Mouse (Mus musculus): ENCODE results near the gene Cryge. TPM values are rescaled to one million over a fixed set of nuclear protein-coding genes. Genes with fewer than 3 reads are reported as not detected.
"Not testable (repeated sequence)": the region's sequence is repeated elsewhere in the genome, so short reads cannot be mapped to it uniquely, and the experiment has no call there.

The Cryge gene
- polyA plus RNA-seq (2017; shearing (Covaris generic)) = not detected

DNA sequence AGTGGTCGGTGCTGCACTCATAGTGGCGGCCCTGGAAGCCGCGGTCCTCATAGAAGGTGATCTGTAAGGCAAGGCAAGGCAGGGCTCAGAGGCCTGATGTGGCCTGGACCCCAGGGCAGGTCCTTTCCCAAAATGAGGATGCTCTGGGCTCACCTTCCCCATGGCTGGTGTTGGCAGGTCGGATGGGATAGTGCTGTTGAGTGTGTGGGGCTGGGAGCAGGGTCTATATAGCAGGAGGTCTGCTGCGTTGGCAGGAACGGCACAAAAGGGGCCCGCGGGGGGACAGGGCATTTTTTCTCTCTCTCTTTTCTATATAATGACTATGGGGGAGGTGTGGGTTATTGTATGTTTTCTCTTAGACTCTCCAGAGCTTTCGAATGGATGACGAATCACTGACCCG is at the start of gene Cryge:
TSS of gene Cryge (minus strand) at position 198 of the 400 bp plus-strand sequence.
- not testable (repeated sequence) for ATAC-seq

DNA sequence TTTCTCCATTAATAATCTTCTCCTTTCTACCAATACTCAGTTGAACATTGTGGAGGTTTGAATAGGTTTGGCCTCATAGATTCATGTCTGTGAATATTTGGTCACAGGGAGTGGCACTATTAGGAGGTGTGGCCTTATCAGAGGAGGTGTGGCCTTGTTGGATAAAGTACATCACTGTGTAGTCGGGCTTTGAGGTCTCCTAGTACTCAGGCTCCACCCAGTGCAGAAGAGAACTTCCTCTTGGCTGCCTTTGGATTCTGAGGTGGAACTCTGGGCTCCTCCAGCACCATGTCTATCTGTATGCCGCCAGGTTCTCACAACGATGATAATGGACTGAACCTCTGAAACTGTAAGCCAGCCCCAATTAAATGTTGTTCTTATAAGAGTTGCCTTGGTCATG is 46.0 kb upstream of the Cryge start:
- no peak for ATAC-seq

DNA sequence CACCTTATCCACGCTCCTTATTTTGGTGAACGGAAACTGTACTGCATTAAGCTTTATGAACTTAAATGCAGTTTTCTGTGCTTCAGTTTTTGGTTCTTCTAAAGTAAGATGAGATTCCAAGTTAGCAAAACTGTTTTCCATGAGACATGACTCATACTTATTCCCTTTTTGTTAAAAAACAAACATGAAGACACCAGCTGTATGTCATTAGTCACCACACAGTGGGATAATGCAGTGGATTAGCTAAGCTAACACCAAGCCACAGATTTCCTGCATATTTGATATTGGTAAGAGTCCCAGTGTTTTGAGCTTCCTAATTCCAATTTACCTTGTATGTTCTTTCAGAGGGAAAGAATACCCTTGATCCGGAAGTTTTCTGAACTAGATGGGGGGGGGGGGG is 40.6 kb upstream of the Cryge start:
- no peak for ATAC-seq

DNA sequence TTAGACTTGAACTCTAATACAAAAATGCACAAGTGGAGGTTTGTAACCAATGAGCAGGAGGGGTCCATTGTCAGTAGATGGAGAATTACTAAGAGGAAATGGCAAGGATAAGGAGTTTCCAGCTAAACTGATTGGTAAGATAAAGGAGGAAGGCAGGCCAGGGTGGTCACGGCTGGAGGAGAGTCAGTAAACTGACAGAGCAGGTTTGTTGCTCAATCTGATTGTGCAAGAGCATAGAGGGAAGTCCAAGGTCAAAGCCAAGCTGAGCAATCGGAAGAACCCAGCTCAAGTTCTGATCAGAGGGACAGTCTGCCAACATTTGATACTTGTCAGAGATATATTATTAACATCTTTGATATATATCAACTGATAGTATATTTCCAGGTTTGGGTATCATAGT is 39.4 kb upstream of the Cryge start:
- no peak for ATAC-seq

DNA sequence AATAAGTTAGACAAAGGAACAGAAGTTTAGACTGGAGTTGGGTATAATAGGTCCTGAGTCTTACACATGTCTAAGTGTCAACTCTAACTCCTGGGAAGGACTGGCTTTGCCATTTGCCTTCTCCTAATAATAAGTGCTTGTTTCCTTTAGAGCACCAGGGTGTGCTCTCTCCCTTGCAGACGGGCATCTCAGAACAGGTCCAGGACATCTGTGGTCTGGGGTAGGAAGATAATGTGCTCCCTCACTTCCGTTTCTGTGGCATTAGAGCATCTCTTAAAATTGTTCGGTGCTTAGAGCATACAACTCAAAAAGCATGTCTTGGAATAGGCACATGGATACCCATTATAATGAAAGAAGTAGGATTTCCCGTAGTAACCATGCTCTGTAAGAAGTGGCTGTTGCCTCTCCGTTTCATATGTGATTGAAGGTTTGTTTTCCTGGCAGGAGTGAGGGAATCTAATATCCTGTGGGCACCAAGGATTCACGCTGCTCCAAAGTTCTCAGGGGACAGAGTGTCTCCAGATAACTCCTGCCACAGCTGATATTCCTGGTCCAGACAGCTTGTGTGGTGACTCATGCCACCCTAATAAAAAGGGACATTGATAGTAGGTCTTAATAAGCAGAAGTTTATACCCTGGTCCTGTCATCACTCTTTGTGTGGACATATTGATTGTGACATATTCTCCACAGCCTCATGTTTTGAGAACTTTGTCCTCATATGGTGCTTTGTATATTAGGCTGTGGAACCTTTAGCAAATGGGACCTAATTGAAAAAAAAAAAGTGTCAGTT is 37.8 kb upstream of the Cryge start:
- no peak for ATAC-seq

DNA sequence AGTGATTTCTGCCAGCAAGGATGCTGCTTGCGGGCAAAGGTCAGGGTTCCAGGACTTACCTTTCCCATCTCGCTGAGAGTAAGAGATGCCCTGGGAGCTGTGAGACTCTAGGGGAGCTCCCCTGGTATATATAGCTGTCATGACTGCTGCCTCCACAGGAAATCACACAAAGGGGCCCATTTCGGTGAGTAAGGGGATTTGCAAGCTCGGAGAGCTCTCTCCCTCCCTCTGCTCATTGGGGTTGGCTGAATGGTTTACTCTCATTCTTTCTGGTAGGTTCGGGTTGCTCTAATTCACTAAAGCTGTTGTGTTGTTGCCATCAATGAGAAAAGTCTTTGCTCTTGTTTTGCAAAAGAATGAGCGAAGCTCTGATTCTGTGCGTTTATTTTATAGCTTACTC is 31.2 kb upstream of the Cryge start, which contains the start of gene Crygb:
TSS of gene Crygb (minus strand) at position 101 of the 400 bp plus-strand sequence.
- ATAC-seq = no peak

DNA sequence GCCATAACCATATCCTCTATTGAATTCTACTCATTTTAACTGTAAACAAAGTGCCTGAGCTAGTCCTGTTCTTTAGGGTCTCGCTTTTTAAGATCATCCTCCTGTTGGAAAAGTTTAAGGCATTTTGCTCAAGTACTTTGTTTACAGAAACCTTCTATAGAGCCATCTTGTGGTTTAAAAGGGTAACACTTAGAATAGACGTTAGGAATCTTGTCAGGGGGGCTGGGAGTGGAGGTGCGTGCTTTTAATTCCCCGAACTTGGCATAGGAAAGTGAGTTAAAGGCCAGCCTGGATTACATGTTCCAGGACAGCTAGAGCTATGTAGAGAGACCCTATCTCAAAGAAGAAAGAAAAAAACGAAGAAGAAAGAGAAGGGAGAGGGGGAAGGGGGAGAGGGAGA is 24.7 kb upstream of the Cryge start:
- no peak for ATAC-seq

DNA sequence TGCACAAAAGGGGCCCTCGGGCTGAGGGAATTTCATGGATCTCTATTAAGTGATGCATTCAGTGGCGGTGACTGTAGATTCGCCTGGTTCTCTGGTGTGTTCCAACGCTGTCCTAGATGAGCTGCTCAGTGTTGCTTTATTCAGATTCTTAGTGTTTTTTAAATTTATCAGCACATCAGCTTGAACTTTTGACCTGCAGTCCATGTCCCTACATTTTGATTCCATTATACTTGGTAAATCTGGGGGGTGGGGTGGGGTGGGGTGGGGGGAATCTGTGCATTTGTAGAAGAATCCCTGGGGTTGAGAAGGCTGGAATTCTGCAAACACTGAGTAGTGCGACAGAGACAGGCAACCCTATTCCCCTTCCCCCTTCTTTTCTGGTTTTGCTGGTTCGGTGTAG is 22.6 kb upstream of the Cryge start, which contains the start of gene Crygc:
TSS of gene Crygc (minus strand) at position 101 of the 400 bp plus-strand sequence.
- no peak for ATAC-seq

DNA sequence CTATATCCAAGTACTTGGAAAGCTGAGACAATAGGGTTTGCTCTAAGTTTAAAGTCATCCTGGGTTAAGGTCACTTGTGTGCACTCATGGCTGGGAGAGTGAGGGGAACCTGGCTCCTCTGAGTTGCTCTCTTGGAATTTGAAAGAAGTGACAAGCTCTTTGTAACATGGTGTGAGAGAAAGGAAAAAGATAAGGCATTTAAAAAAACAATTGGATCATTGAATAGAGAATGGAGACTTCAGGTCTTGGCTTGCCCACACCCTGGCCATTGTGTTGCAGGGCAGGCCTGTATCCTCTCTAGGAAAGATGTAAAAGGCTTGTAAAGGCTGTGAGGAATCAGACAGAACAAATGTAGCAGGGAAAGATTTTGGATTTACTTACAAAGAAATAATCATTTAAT is 16.9 kb upstream of the Cryge start:
- ATAC-seq = no peak

DNA sequence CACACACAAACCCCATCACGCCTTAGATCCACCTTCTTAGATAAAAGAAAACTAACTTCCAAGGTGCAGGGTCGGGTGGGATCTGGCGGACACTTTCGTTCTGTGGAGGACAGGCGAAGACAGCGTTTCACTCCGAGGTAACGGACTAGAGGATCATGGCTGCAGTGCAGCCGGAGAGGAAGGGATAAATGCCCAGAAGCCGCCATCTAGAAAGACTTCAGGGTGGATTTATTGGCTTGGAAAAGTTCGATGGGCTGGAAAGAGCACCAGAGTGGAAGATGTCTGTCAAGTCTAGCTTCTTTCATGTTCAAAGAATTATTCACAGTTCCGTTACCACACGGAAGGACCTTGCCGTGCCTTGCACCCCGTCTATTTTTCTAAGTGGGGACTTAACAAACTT is 13.3 kb upstream of the Cryge start:
- ATAC-seq = no peak

DNA sequence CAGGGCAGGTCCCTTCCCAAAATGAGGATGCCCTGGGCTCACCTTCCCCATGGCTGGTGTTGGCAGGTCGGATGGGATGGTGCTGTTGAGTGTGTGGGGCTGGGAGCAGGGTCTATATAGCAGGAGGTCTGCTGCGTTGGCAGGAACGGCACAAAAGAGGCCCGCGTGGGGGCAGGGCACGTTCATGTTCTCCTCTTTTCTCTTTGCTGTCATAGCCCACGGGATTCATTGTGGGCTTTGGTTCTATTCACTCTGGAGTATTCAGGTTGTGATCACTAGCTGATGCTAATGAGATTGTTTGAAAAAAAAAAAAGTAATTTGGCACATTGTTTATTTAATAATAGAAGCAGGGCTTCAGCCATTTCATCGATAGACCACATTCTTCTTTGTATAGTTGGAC is 12.4 kb upstream of the Cryge start, which contains the start of gene Crygd:
TSS of gene Crygd (minus strand) at position 101 of the 400 bp plus-strand sequence.
- ATAC-seq = no peak

DNA sequence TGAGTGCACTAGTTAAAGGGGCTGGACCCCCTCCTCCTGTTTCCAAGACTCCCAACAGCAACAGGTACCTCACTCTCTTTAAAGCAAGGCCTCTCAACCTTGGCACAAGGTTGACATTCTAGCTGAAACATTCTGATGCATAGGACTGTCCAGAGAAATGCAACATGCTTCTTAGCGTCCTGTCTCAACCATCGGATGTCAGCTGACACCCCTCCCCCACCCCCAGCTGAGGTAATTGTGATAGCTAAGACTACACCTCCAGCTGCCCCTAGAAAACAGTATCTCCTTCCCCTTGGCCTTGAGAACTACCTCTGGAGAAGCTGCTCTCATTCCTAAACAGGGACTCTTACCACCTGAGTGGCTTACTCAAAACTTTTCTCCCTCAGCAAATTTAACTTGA is 1.2 kb upstream of the Cryge start:
- no peak for ATAC-seq

DNA sequence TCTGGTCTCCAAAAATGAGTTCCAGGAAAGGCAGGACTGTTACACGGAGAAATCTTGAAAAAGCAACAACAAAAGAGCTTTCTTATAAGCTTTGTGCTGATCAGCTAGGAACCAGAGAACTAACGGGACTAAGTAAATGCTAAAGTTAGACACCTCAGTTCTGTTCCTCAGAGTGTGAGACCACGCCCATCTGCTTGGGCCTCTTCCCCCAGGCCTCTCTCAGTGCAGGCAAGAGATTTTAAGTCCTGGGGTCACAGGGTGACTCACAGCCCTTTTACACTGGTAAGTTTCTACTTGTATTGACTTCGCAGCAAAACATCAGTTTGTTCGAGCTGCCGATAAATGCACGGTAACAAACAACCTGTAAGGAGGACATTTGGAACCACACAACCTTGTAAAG is 747 bp upstream of the Cryge start:
- no peak for ATAC-seq

DNA sequence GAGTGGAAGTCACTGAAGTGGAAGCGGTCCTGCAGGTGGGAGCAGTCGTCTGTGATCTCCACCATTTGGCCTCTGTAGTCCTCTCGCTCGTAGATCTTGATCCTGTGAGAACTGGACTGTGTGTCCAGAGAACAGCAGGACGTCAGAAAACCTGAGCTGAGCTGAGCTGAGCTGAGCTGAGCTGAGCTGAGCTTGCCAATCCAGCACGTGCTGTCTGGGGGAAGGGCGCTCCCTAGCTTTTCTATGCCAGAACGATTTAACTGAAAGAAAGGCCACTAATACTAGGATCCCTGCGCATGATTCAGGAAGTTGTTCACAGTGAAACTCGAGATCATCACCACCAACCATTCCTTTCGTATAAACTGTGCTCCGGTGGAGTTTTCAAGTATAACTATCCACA is 2.2 kb downstream of the Cryge start:
- ATAC-seq = no peak

DNA sequence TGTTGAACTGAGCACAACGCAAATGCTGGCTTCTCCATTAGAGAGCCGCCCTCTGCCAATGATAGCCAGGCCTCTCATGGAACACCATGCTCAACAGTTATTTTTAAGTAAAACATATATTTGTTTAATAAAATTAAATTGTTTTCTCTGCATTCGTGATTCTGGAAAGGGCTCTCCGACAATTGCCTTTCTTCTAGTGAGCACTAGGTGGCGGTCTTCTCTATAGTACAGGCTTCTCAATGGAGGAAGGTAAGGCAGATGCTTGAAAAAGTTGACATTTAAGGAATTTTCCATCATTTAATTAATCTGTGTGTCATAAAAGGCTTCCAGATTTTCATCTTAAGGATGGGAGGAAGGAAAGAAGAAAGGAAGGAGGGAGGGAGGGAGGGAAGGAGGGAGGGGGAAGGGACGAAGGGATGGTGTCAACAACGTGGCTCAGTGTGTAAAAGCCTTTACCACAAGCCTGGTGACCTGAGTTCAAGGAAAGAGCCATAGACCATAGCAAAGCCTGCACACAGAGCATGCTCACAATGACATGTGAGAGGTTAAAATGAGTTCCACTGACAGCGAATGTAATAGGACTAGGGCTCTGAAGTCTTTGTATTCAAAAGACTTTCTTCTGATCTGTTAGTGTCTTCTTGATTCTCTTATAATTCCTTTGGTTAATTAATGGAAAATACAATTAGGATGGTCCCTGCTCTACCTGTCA is 4.4 kb downstream of the Cryge start:
- no peak for ATAC-seq

DNA sequence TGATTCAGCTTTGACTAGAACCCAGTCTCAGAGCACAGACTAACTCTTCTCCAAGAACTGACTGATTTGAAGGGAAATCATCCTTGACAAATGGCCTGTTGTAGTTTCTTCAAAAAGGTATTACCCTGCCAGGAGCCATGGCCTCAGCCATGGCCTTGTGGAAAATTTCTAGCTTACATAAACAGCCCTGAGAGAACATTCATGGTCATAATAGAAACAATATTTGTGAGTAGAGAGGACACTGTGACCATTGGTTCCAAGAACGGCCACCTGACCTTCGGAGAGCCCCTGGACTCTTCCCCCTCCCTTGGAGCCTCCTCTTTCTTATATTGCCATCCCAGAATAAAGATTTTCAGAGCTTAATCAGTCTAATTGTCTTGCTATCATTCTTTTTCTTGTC is 7.5 kb downstream of the Cryge start:
- no peak for ATAC-seq

DNA sequence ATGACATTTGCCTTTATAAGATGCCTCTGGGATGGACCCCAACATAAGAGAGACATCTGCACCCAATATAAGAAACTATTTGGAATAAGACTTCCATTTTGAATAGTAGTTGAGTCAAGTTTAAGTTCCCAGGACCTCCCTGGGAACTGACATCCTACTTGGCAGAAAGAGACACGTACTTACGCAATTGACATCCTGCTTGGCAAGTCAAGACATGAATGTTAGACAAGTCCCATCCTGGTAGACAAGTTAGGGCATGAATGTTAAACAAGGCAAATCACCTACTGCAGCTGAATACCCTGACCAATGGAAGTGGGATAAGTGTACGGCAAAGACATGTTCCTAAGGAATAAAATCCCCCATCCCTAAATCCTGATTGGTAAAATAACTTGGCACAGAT is 9.1 kb downstream of the Cryge start:
- ATAC-seq = no peak

DNA sequence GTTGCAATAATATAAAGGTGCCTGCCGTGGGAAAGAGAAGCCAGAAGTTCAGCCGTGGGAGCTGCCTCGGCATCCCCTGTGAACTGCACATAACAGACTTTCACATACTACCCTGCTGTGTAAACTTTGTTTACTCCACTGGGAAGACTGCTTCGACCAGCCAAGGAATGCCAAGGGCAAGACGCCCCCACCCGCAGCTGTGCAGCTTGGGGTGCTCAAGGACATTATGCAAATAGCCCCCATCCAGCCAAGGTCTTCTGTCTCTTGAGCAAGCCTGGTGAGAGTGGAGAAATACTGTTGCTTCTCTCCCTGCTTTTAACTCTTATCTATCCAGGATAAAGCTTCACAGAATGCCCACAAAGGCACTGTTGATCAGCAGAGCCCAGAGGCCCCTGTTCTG is 10.1 kb downstream of the Cryge start:
- no peak for ATAC-seq

DNA sequence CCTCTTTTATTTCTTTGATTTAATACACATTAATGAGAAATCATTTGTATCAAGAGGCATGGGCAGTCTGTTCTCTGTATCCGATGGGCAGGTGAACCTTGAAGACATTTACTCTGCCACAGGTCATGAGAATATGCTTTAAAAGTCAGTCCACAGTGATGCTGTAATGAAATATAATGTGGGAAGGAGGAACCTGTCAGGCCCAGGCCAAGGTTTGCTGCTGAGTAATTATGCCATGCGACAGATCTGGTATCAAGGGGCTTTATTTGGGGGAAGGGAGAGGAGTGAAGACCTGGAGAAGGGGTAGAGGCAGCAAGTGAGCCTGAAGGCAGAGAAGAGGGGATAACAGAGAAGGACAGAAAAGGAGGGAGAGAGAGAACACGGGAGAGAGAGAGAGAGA is 11.3 kb downstream of the Cryge start:
- no peak for ATAC-seq

DNA sequence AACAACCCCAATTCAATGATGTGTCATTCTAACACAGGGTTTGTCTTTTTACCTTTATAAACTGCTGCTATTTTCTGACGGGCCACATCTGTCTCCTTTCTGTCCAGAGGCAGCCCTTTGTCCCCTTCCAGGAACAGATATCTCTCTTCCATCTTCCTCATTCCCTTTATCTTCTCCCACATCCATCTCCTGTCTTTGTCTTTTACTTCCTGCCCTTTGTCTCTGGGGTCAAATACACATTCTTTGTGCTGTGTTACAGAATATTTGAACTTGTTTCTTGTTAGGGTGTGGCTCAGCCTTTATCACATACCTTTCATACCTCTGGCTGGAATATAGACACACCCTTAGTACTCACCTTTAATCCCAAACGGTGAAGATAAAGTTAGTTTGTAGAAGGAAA is 13.4 kb downstream of the Cryge start:
- no peak for ATAC-seq

DNA sequence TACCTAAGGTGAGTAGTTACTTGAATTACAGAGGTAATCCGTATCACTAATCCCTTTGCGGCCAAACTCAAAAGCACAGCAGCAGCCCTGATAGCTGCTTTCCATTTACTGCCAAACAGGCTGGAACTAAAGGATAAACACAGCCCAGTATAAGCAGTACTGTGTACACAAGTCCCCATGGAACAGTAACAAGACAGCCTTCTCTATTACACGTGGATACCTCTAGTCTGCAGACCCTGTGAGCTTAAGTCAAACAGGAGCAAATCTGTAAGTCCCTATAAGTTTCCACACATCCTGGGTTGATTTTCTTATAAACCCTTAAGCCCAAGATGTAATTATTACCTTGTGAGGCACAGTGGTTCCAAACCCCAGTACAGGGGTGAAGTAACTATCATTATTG is 15.4 kb downstream of the Cryge start:
- no peak for ATAC-seq

DNA sequence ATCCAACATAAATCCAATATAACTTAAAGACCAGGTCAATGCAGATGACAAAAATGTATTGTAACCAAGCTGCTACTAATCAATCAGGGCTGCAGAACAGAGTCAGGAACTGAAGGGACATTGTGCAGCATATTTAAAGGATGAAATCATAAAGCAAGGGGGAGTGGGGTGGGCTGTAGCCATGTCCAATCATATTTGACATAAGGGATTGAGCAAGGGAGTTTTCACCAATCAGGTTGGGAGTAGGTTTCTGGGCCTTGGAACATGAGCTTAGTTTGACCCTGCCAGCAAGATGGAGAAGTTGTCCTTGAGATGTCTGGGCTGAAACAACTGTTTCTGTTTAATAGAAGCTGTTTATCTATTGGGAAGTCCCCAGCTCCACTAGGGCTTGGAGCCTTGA is 18.3 kb downstream of the Cryge start, which contains the start of gene Akr1cl:
TSS of gene Akr1cl (minus strand) at position 119 of the 400 bp plus-strand sequence.
- no peak for ATAC-seq

DNA sequence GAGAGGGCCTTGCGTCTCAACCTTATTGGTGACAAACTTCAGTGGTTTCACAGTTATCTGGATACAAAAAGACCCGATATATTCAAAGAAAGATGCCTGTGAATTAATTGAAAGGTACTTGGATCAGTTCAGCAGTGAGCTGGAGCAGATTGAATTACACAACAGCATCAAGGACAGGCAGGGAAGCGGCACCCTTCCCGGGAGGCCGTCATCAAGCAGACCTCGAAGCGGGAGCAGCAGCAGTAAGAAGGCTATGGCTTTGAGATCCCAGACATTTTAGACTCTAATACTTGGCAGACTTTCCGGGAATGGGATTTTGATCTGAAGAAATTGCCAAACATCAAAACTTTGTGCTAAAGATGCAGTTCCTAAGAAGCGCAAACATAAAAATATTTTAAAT is 22.7 kb downstream of the Cryge start:
- ATAC-seq = no peak

DNA sequence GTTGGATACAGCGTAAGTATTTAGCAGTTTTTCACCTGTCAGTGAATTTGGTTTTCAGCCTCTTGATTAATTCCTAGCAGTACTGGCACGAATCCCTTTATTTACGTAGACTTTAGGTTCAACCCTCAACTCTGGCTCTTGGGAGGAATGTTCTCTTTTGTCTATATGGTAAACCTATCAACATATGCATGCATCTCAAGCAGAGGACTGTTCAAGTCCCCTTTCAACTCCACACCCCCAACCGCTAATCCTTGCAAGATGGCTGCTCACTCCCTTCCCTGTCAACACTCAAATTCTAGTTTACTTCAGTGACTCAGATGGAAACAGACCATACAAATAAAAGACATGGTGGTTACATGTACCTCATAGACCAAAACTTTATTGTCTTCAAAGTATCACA is 38.2 kb downstream of the Cryge start:
- ATAC-seq = no peak
